Mouse (Mus musculus): ENCODE results near the gene Oprm1.
"Not testable (repeated sequence)": the region's sequence is repeated elsewhere in the genome, so short reads cannot be mapped to it uniquely, and the experiment has no call there.

Oprm1 gene

GRCm38 (mm10) chr10:6758206-6758605, at the start of gene Oprm1:
Gene Oprm1 (plus strand): TSS chr10:6758506.
- no peak for DNase-seq (ENCODE audit: low read depth, low spot score)

GRCm38 (mm10) chr10:6717181-6717948, 40.9 kb upstream of the Oprm1 start:
- DNase-seq (ENCODE audit: low read depth, low spot score) = no peak

GRCm38 (mm10) chr10:6723765-6724164, 34.5 kb upstream of the Oprm1 start:
- DNase-seq (ENCODE audit: low read depth, low spot score) = no peak

- peak; percentile 2 for DNase-seq (ENCODE audit: low read depth, low spot score)
Measured at GRCm38 (mm10) chr10:6728469-6728868, 29.8 kb upstream of the Oprm1 start.

GRCm38 (mm10) chr10:6753375-6753774, 4.9 kb upstream of the Oprm1 start:
- no peak for DNase-seq (ENCODE audit: low read depth, low spot score)

GRCm38 (mm10) chr10:6761287-6761811, 3.0 kb downstream of the Oprm1 start, which contains the start of gene Gm10945:
Gene Gm10945 (minus strand): TSS chr10:6761761.
- DNase-seq (ENCODE audit: low read depth, low spot score) = no peak

- DNase-seq (ENCODE audit: low read depth, low spot score) = peak; percentile 11
Measured at GRCm38 (mm10) chr10:6788517-6789237, 30.4 kb downstream of the Oprm1 start.

GRCm38 (mm10) chr10:6790226-6790625, 31.9 kb downstream of the Oprm1 start:
- no peak for DNase-seq (ENCODE audit: low read depth, low spot score)

GRCm38 (mm10) chr10:6820626-6821025, 62.3 kb downstream of the Oprm1 start:
- DNase-seq (ENCODE audit: low read depth, low spot score) = no peak

GRCm38 (mm10) chr10:6842225-6842624, 83.9 kb downstream of the Oprm1 start:
- DNase-seq (ENCODE audit: low read depth, low spot score) = no peak

- DNase-seq (ENCODE audit: low read depth, low spot score) = no peak
Measured at GRCm38 (mm10) chr10:6846283-6846682, 88.0 kb downstream of the Oprm1 start.

- DNase-seq (ENCODE audit: low read depth, low spot score) = no peak
Measured at GRCm38 (mm10) chr10:6848162-6848754, 90.0 kb downstream of the Oprm1 start.

GRCm38 (mm10) chr10:6848834-6849233, 90.5 kb downstream of the Oprm1 start:
- DNase-seq (ENCODE audit: low read depth, low spot score) = no peak

- no peak for DNase-seq (ENCODE audit: low read depth, low spot score)
Measured at GRCm38 (mm10) chr10:6855812-6856211, 97.5 kb downstream of the Oprm1 start.

GRCm38 (mm10) chr10:6871418-6872072, 113.2 kb downstream of the Oprm1 start:
- no peak for DNase-seq (ENCODE audit: low read depth, low spot score)

GRCm38 (mm10) chr10:6873917-6874316, 115.6 kb downstream of the Oprm1 start:
- DNase-seq (ENCODE audit: low read depth, low spot score) = no peak

- DNase-seq (ENCODE audit: low read depth, low spot score) = no peak
Measured at GRCm38 (mm10) chr10:6878276-6878881, 120.1 kb downstream of the Oprm1 start.

GRCm38 (mm10) chr10:6882041-6882440, 123.7 kb downstream of the Oprm1 start:
- not testable (repeated sequence) for DNase-seq (ENCODE audit: low read depth, low spot score)

- DNase-seq (ENCODE audit: low read depth, low spot score) = peak; percentile 75
Measured at GRCm38 (mm10) chr10:6885460-6885859, 127.2 kb downstream of the Oprm1 start.

- no peak for DNase-seq (ENCODE audit: low read depth, low spot score)
Measured at GRCm38 (mm10) chr10:6889640-6890245, 131.4 kb downstream of the Oprm1 start.
